Mouse (Mus musculus) heart, adult 11 months (tissue): ENCODE measurements at regions not wholly inside any gene's neighbourhood (a gene's known extent, or its start where the extent isn't known, plus 50 kb on each side); places are given as distances from the start of the nearest gene placed in this dataset.
"Not testable (repeated sequence)": the region's sequence is repeated elsewhere in the genome, so short reads cannot be mapped to it uniquely, and the experiment has no call there.

Experiments
- DNase-seq: peaks from one replicate; pipeline ENCODE4 v3.0.0; 2022

- DNase-seq, result not testable (repeated sequence)
Observed at GRCm38 (mm10) chr14:102150410-102150809, 420.7 kb downstream of the Lmo7 start.

GRCm38 (mm10) chr14:102142720-102143119 lies 413.0 kb downstream of the Lmo7 start:
- DNase-seq, result no peak

GRCm38 (mm10) chr14:102138936-102139335 lies 409.2 kb downstream of the Lmo7 start:
- DNase-seq, result no peak

GRCm38 (mm10) chr14:102118166-102118565 lies 388.4 kb downstream of the Lmo7 start:
- no peak for DNase-seq

- DNase-seq, result no peak
Observed at GRCm38 (mm10) chr14:102106165-102106564, 376.4 kb downstream of the Lmo7 start.

- no peak for DNase-seq
Observed at GRCm38 (mm10) chr14:102094105-102094504, 364.3 kb downstream of the Lmo7 start.

GRCm38 (mm10) chr14:102092557-102092956 lies 362.8 kb downstream of the Lmo7 start:
- no peak for DNase-seq

- DNase-seq, result no peak
Observed at GRCm38 (mm10) chr14:102048932-102049331, 319.2 kb downstream of the Lmo7 start.

- no peak for DNase-seq
Observed at GRCm38 (mm10) chr14:102048485-102048884, 318.7 kb downstream of the Lmo7 start.

GRCm38 (mm10) chr14:102038145-102038544 lies 308.4 kb downstream of the Lmo7 start:
- DNase-seq, result no peak

GRCm38 (mm10) chr14:102037487-102037886 lies 307.7 kb downstream of the Lmo7 start:
- no peak for DNase-seq

GRCm38 (mm10) chr14:102031047-102031903 lies 301.5 kb downstream of the Lmo7 start:
- DNase-seq, result no peak

- DNase-seq, result no peak
Observed at GRCm38 (mm10) chr14:102024646-102025045, 294.9 kb downstream of the Lmo7 start.

- DNase-seq, result peak; percentile 92
Observed at GRCm38 (mm10) chr14:102020161-102020605, 290.4 kb downstream of the Lmo7 start.

- no peak for DNase-seq
Observed at GRCm38 (mm10) chr14:102019320-102019719, 289.6 kb downstream of the Lmo7 start.

- no peak for DNase-seq
Observed at GRCm38 (mm10) chr14:102016572-102016971, 286.8 kb downstream of the Lmo7 start.

GRCm38 (mm10) chr14:102014976-102015603 lies 285.3 kb downstream of the Lmo7 start:
- DNase-seq, result peak; percentile 83

GRCm38 (mm10) chr14:102013238-102013637 lies 283.5 kb downstream of the Lmo7 start:
- no peak for DNase-seq

- no peak for DNase-seq
Observed at GRCm38 (mm10) chr14:101997535-101997934, 267.8 kb downstream of the Lmo7 start.

GRCm38 (mm10) chr14:101984401-101984800 lies 254.6 kb downstream of the Lmo7 start:
- no peak for DNase-seq
